Mouse (Mus musculus) bone marrow, adult 2 months (tissue): Measurements from ENCODE around the gene Gm5136. TPM values are rescaled to one million over a fixed set of nuclear protein-coding genes. Genes with fewer than 3 reads are reported as not detected.

Source experiments
- H3K27ac ChIP-seq: fragments of 200-500 bp; 2 replicates; pipeline ENCODE4 v1.5.1; 2012; ENCODE audit warnings: low read depth, mild to moderate bottlenecking, control low read depth, inconsistent platforms, low read length; ENCODE audit not compliant: control insufficient read depth, poor library complexity, insufficient read depth
- H3K4me1 ChIP-seq: fragments of 200-500 bp; 2 replicates; pipeline ENCODE4 v1.6.1; 2011; ENCODE audit warnings: low read length; ENCODE audit not compliant: control insufficient read depth, insufficient read depth
- H3K4me3 ChIP-seq: fragments of 200-500 bp; replicated peaks from 2 replicates; pipeline ENCODE3; 2011; ENCODE audit warnings: mild to moderate bottlenecking, low read depth, low read length, control low read depth; ENCODE audit not compliant: control insufficient read depth
- CTCF ChIP-seq: fragments of 200-500 bp; IDR thresholded peaks from 2 replicates; pipeline ENCODE4 v1.5.1; 2011; ENCODE audit warnings: low read length, control low read depth; ENCODE audit not compliant: control insufficient read depth, insufficient read depth
- POLR2A ChIP-seq: fragments of 200-500 bp; IDR thresholded peaks from 2 replicates; pipeline ENCODE4 v1.6.1; 2011; ENCODE audit warnings: low read depth, mild to moderate bottlenecking, control low read depth, low read length, borderline replicate concordance; ENCODE audit not compliant: control insufficient read depth
- WGBS: fragments of 180-500 bp; shearing (Covaris S2); methylation state at CpG from one replicate; pipeline ENCODE4 v1.1.7; 2018; 5-methylcytosine and 5-hydroxymethylcytosine counted together
- polyA plus RNA-seq: library from polyadenylated mRNA; stranded (reverse); fragments of >200 nt; gene quantifications from 2 replicates; pipeline ENCODE4 v1.2.4, GENCODE M21; 2011; ENCODE audit warnings: low replicate concordance; ENCODE audit not compliant: missing spikeins, insufficient read depth, insufficient read length

Gene Gm5136
- polyA plus RNA-seq, 1 experiment: not detected

DNA sequence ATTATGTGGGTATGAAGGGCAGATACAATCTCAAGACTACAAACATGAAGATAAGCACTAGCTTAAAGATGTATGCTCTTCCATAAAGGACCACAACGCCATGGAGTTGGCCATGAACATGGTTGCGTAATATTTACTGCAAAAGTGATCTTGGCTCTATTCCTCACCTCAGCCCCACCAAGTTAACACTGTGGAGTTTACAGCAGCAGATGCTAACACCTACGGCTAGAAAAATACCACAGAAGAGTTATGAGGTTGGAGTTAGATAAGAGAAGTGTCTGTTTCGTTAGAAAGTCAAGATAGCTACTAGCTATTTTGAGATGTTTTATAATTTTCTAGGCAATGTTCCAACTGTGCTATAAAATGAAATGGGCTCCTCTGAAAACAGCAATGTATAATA lies 43.1 kb downstream of the Gm5136 start:
- no peak for TF ChIP-seq CTCF
- no peak for TF ChIP-seq POLR2A
- no peaks in the 10 kb centered on the region for H3K4me1 ChIP-seq
- no peak overlapping the region for H3K27ac ChIP-seq
- 73% methylated on average over 4 of the region's 4 CpGs for WGBS
- no peak overlapping the region for H3K4me3 ChIP-seq

DNA sequence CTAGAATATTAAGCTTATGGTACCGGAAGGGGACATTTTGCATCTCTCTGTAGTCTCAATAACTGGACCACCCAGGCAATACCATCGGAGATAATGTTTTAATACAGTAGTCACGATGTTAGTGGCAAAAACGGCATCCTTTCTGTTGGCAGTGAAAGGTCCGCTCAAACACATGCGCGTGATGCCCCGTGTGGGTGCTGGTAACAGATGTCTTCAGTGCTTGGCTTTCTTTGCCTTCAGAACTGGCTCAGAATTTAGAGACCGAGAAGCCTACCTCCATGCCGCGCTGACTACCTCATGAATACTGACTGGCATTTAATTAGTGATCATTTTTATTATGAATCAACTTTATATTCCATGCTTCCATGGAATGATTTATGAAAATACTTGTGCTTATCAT lies 44.9 kb downstream of the Gm5136 start:
- H3K27ac ChIP-seq: no peak overlapping the region
- WGBS: 87% methylated on average over 11 of the region's 11 CpGs
- TF ChIP-seq CTCF: no peak
- TF ChIP-seq POLR2A: no peak
- H3K4me1 ChIP-seq: no peaks in the 10 kb centered on the region
- no peak overlapping the region for H3K4me3 ChIP-seq

DNA sequence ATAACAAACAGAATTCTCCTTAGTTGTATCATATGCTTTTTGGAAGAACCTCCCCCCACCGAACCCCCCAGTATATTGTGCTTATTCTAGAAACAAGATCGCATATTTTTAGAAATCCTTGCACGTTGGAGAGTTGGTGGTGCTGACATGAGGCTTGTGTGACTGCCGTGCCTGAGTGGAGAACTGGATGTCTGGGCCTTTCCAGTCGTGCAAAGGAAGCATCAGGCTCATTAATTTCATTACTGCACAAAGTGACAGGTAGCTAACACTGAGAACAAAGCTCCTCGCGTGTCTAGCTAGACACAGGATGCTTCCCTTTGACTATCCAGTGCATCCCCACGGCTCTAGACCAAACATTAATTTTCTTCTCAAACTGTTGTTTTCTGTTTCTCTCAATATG lies 47.1 kb downstream of the Gm5136 start:
- WGBS: 70% methylated on average over 8 of the region's 8 CpGs
- TF ChIP-seq POLR2A (no peak), CTCF (no peak)
- Histone ChIP-seq H3K4me3 (no peak overlapping the region), H3K4me1 (no peaks in the 10 kb centered on the region), H3K27ac (no peak overlapping the region)

DNA sequence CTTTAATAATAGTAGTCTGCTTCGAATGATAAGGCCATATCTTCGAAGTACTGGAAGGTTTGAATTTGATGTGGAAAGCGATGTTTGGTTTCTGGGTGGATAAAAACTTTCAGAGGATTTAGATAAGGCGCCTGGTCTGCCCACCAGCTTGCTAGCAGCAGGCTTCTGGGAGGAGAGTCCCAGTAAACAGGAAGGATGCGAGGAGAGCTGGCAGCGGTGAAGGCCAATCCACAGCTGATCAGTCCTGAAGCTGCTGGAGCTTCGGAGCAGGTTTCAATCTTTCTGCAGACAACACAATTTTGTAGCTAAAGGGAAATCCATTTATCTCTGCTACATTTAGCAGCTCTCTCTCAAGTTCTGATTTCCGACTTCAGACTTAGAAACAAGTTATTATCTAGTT lies 47.9 kb downstream of the Gm5136 start:
- TF ChIP-seq POLR2A: no peak
- TF ChIP-seq CTCF: no peak
- Histone ChIP-seq H3K4me1 (no peaks in the 10 kb centered on the region), H3K27ac (no peak overlapping the region), H3K4me3 (no peak overlapping the region)
- WGBS: 76% methylated on average over 8 of the region's 8 CpGs

DNA sequence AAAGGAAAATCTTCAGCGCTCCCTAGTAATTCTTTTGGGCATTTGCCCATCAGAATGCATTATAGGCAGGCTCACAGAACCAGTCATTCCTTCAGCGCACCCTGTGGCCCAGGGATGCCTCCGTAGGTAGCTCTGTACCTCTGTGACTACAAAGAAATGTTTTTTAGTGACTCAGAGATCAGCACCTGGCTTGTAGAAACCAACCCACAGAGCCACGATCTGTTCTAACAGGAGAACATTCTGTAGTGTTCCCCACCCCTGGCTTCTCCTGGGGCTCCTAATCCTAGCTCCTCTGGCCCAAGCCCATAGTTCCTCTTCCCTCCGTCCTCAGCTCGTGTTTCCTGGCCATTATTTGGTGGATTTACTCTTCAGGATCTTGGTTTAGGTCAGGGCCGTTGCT lies 50.8 kb downstream of the Gm5136 start:
- Histone ChIP-seq H3K27ac (no peak overlapping the region), H3K4me1 (no peaks in the 10 kb centered on the region), H3K4me3 (no peak overlapping the region)
- WGBS: 60% methylated on average over 7 of the region's 7 CpGs
- TF ChIP-seq CTCF (no peak), POLR2A (no peak)
